Mouse (Mus musculus) spleen, postnatal 14 days (tissue): ENCODE measurements around the gene Snrnp48.
A peak's percentile ranks its signal among the peaks of the same experiment; 100 is the strongest.

Experiments used
- DNase-seq, 2 experiments: peaks; one replicate each; pipeline ENCODE4 v3.0.0; 2021 to 2022; ENCODE audit warnings: low spot score in 2 of 2

Snrnp48 gene

DNA sequence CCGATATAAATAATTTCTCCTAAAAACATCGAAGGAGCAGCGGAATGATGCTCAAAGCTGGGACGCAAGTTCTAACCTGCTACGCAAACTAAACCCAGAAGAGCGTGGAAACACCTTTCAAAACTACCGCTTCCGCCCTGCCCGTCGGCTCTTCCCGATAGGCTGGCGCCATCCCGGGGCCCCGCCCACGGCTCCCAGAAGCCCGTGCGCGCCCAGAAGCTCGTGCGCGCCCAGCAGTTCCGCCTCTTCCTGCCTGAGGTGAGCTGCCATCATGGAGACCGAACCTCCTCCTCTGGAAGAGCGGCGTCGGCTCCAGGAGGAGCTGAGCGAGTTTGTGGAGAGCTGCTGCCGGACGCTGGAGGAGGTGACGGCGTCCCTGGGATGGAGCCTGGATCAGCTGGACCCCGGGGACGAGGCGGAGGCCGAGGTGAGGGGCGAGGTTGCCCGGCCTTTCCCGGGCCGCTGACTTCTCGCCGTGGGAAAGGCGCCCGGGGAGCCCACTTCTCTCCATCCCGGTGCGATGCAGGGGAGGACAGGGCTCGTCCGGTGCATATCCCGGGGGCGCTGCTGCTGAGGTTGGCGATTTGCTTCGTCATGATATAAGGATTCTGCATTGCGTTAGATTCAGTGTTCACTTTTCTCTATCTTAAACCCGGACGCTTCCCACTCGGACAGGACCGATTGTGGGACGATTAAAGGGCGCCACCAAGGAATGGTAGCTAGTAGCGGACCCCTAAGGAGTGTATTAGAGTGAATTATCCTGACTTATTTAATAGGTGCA lies at the start of gene Snrnp48:
Gene Snrnp48 (plus strand): TSS at position 237 of the 781 bp plus-strand sequence.
- peak; percentile 75 to 82 for DNase-seq

DNA sequence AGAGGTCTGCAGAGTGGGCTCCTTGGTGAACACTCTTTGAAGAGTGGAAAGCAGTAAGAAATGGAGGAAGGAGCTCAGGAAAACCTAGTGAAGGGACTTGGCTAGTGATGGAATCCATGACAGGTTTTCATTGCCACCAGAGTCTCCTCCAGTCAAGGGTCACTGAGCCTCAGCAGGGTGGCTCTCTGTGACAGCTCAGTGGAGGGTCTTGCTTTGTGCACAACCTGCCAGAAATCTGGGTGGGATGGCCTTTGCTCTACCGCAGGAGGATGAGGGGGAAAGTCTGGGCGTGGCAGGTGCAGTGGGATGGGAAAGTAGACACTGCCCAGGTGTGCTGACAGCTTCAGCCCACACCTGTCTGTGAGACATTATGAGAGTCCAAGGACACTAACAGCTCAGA lies 49.2 kb upstream of the Snrnp48 start:
- no peak for DNase-seq

DNA sequence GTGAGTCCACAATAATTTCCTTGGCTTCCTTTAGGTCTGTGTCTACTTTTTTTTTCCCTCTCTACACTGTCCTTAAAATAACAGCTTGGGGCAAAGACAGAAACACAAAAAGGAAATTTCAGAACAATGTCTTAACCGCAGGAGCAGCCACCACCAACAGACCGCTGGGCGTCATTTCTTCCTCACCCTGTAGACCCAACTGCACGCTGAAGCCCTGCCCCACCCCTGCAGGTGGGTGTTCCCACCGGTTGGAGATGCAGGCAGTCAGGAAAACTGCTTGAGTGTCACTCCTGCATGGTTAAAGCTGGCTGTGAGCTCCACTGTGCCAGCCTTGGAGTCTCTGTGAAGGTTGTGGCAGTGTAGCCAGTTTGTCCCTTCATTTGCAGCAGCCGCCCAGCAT lies 47.1 kb upstream of the Snrnp48 start:
- no peak for DNase-seq

DNA sequence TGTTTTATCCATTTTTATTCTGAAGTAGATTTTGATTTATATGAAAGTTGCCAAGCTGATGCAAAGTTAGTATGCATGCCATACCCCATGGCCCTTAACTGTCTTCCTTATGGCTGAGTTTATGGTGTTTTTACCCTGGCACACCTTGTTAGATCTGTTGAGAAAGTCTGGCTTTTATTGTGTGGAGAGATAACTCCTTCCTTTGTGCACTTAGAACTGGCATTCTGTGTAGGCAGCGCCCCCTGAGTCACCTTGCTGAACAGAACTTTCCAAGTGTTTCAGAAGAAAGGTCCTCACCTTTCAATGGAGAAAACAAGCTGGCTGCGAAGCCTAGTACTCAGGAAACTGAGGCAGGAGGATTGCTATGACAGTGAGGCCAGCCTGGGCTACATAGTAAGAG lies 42.7 kb upstream of the Snrnp48 start:
- no peak for DNase-seq

DNA sequence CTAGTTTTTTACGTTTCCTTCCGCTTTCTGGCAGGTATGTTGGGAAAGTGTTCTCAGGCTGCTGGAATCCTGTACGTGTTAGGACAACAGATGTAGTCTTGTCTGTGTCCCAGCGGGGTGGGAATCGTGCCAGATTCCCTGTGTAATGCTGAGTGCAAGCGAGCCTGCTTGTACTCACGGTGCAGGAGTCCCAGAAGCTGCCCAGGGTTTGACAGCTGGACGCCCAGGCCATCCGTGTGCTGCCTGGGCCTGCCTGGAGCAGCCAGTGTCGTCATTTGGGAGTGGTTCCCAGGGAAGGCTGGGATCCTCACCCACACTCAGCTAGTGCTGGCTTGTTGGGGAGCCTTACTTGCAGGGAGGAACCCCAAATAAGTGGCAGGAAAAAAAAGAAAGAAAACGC lies 42.1 kb upstream of the Snrnp48 start:
- no peak for DNase-seq

DNA sequence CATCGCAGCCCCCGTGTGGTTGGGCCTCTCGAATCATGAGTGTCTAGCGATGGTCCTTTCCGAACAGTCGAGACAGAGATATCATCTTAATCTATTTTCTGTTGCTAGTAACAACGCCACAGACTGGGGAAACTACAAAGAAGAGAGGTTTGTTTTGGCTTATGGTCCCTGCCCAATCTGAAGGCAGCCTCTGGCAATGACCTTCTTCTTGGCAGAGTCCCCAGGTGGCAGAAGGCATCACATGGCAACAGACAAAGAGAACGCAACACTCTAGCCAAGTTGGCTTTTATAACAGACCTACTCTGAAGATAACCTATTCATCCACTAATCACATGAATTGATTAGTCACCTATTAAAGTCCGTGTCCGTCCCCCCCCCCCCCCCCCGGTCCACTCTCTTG lies 39.8 kb upstream of the Snrnp48 start:
- no peak for DNase-seq

DNA sequence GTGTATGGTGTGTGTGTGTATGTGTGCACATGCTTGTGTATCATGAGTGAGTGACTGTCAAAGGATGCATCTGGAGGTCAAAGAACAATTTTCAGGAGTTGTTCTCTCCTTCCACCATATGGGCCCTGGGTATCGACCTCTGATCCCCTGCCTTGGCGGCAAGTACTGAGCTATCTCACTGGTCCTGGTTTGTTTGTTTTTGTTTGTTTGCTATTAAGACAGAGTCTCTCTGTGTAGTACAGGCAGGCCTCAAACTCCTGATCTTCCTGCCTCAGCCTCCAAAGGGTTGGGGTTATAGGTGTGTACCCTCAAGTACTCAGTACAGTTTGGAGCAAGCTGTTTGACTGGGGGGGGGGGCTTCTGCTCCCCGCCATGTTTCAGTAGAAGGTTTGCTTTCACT lies 37.7 kb upstream of the Snrnp48 start:
- DNase-seq: no peak

DNA sequence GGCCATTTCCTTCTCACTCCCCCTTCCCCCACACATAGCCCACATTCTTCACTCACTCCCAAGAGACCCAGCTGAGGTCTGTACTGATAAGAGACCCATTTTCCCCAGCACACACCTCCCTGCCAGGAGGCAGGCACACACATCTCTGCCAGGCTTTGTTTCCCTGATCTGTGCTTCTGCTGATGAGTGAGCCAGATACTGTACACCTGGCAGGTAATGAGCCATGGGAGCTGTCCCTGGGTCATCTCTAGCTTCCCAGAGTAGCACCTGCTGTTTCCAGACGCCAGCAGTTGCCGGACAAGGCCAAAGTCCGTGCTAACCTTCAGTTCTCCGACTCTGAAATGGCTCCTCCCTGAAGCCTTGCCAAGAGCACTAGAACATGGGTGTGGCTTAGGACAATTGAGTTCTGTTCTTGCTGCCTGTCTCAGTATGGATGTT lies 34.0 kb upstream of the Snrnp48 start:
- no peak for DNase-seq

DNA sequence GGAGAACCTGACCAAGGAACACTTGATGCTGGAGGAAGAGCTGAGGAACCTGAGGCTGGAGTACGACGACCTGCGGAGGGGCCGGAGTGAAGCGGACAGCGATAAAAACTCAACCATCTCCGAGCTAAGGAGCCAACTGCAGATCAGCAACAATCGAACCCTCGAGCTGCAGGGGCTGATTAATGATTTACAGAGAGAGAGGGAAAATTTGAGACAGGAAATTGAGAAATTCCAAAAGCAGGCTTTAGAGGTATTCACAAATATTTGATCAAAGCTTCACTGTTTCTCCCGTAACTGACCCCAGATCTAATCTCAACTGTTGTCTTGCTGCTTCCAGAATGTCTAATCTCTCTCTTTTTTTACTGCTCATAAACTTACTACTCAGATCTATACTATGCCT lies 11.3 kb upstream of the Snrnp48 start:
- DNase-seq: no peak

DNA sequence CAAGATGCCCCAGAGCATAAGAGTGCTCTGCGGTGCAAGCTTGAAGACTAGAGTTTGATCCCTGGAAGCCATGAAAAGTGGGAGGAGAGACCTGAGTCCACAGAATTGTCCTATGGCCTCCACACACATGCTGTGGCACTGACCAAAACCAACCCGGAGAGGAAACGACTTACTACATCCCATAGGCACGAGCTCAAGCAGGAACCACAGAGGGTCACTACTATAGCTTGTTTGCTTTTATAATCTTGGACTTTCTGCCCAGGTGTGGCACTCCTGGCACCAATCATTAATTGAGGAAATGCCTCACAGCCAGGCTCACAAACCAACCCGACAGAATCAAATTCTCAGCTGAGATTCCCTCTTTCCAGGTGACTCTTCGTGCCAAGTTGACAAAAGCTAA lies 3.3 kb upstream of the Snrnp48 start:
- DNase-seq: no peak

DNA sequence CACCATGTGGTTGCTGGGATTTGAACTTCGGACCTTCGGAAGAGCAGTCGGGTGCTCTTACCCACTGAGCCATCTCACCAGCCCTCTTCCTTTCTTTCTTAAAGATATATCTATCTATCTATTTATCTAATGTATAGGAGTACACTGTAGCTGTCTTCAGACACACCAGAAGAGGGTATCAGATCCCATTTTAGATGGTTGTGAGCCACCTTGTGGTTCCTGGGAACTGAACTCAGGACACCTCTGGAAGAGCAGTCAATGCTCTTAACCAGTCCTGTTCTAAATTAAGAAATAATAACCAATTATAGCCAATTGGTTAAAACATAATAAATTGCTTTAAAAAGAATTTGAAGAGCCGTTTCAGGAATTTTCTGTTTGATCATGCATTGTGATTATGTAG lies 567 bp upstream of the Snrnp48 start:
- no peak for DNase-seq

DNA sequence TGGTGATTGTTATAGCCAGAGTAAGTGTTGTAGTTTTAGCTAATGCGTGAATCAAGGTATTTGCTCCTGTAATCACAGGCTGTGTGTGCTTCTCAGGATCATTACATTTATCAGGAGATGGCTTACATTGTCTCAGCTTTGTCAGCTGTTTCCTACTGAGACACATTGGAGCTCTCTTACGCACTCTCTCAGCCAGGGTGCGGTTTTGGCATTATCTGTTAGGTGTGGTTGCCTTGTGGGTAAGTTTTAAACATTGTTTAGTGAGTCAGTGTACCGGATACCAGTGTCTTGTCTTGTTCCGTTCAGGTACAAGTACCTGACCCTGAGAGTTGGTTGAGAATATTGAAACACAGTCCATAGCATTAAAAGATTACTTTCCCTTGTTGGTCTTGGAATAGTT lies 6.4 kb downstream of the Snrnp48 start:
- DNase-seq: no peak

DNA sequence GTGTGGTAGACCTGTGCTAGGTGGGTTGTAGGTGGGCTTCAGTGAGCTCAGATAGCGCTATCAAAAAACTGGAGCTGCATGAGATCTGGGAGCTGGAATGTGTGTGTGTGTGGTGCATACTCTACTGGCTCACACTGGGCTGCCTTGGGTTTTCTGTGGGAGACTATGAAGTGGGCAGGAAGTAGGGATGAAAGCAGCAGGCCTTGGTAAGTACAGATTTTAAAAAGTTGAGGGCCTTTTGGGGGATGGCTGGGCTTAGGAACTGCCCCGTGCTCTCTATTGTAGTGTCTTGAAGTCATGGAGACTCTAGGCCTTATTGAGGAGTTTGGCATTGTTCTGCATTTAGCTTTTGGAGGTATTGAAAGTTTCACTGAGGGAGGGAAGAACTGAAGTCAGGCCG lies 13.9 kb downstream of the Snrnp48 start:
- DNase-seq: no peak

DNA sequence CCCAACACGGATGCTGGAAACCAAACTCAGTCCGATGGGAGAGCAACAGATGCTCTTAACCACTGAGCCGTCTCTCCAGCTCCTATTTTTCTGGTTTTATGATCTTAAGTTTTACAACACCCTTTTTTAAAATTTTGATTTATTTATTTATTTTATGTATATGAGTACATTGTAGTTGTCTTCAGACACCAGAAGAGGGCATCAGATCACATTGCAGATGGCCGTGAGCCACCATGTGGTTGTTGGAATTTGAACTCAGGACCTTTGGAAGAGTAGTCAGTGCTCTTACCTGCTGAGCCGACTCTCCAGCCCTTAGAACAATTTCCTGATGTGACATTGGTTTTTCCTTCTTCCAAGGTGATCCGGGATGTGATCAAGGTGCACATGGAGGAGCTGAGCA lies 15.6 kb downstream of the Snrnp48 start:
- no peak for DNase-seq

DNA sequence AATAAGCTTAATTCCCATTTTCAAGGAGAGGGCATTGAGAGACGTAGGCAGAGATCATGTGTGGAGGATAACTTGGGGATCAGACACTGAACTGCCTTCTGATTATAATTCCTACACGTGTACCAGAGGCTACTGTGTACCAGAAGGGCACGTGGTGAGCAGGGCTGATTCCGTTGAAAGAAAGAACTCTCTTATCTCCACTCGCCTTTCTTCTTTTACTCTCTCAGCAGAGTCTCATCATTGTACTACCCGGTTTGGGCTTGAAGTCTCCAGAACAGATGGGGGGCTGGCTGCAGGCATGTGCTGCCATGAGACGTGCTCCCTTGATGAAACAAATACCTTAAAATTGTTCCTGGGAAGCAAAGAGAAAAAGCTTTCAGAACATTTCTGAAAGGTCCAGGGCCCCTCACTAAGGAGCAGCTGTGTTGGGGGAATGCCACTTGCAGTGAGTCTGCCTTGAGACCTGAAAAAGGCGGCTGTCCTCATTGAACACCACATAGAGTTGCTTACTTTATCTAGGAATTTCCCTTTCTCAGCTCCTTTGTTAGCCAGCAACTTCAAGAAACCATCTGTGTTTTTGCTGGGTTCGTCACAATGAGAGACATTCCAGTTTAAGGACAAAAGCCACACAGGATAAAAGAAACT lies 25.6 kb downstream of the Snrnp48 start:
- DNase-seq: no peak

DNA sequence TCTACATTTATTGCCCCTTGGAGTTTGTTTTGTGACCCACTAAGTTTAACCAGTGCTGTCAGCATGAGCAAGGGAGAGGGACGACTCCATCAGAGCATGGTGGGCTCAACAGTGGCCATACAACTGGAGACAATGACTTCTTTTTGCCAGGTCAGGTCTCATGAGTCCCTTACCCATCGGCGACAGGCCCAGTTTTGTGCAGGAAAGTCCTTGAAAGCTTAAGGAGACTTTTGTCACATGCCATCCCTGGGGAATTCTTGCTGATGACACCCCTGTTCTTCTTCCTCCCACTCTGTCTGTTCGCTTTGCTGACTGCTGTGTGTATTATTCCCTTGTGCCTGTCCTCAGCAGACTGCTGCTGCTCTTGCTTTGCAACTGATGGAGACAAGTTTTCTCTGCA lies 27.7 kb downstream of the Snrnp48 start:
- DNase-seq: no peak

DNA sequence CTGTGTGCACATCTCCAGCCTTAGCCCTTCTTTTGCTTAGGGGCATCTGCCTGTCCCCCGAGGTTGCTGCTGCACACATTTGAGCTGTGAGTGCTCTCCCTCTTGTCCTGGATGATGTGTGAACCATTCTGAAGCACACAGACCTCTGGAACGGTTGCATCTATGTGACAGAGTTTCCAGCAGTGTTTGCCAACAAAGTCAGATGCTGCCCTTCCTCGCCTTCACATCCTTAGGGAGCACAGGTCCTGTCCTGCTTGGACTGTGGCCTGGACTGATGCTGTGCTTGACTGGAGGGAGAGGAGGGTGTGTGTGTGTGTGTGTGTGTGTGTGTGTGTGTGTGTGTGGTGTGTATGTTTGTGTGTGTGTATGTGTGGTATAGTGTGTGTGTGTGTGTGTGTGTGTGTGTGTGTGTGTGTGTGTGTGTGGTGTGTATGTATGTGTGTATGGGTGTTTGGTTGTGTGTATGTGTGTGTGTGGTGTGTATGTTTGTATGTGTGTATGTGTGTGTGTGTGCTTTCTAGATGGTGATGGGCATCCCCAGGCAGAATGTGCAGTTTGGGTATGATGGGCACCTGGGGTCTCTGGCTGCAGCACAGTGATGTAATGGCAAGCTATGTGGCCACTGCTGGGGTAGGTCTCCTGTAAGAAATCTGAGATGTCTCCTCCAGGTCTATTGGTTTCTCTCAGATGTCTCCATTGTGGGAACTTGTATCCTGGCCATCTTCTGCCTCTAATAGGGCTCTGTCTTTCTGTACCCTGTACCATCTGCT lies 28.3 kb downstream of the Snrnp48 start:
- no peak for DNase-seq

DNA sequence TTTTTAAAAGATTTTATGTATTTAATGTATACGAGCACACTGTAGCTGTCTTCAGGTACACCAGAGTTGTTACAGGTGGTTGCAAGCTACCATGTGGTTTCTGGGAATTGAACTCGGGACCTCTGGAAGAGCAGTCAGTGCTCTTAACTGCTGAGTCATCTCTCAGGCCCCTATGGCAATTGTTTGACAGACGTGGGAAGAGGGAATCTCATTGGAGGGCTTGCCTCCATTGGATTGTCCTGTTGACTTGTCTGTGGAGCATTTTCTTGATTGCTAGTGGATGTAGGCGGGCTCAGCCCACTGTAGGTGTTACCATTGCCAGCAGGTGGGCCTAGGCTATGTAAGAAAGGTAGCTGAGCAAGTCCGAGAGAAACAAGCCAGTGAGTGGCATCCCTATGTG lies 29.9 kb downstream of the Snrnp48 start:
- no peak for DNase-seq

DNA sequence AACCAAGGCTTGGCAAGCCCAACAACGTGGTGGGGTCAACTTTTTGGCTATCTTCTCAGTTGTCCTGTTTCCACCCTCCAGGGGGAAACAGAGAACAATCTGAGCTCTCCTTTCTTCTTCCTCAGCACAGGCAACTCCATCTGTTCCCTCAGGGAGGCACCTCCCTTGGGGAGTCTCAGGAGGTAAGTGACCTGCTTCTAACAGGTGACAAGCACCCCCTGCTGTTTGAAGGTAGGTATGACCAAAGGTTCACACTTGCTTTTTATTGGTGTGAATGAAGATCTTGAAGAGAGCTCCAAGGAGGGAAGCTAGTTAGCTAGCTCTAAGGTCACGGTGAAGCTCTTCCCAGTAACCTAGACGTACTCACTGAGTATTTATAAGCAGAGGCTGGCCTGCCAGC lies 30.6 kb downstream of the Snrnp48 start:
- DNase-seq: no peak

DNA sequence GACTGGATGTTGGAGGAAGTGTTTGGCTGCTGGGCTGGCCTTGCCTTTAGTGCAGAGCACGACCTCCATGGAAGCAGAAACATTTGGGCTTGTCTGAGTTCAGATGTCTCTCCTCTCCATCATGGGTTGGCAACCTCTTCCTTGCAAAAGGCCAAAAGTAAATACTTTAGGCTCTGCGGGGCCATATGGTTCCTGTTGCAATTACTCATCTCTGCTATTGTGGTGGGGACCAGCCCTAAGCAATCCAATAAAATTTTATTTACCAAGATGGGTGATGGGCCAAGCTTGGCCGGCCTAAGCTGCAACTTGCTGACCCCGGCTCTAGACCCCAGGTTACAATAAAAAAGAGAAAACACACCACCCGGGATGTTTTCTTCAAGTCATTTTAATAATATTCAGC lies 43.4 kb downstream of the Snrnp48 start:
- no peak for DNase-seq

DNA sequence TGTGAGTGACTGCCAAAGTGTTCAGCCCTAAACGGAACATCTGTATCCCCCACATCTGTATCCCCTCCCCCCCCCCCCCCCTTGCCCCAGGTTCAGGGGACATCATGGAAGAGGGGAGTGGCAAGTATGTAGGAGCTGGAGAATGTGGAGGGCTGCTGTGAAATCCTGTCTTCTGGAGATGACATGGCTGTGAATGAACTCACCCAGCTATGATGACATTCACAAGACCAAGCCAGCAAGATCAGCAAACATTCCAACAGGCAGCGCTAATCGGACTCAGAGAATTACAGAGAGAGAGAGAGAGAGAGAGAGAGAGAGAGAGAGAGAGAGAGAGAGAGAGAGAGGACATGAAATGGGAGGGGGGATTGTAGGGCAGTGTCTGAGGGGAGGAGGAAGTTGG lies 46.5 kb downstream of the Snrnp48 start:
- DNase-seq: no peak

DNA sequence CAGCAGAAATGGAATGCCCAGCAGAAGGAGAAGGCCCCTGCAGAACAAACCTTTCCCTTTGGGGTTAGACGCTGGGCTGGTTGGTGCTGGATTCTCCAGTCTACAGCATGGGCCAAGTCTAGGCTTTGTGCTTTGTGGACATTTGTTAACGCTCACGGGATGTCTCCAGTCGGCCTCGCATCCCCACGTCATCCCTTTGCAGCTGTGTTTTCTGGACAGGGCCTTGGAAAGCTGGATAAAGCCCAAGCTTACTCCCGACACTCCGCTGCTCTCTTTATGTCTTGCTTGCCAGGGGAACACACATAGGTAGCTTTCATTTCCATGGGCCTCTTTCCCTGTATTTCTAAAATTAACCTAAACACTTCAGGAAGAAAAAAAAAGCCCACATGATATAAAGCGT lies 49.0 kb downstream of the Snrnp48 start:
- no peak for DNase-seq

DNA sequence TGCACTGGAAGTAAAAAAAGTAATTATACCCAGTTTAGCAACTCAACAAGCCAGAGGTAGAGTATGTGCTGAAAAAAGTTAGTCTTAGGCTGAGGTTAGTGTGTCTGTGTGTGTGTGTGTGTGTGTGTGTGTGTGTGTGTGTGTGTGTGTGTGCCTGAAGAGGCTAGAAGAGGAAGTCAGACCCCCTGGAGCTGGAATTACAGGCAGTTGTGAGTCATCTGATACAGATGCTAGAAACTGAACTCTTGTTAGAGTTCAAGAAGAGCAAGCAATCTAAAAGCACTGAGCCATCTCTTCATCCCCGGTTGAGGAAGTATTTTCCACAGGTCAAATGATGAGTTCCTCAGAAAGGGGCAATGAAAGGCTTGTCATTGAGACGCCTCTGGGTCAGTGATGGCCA lies 54.2 kb downstream of the Snrnp48 start:
- no peak for DNase-seq
